In the genomic region with DNA sequence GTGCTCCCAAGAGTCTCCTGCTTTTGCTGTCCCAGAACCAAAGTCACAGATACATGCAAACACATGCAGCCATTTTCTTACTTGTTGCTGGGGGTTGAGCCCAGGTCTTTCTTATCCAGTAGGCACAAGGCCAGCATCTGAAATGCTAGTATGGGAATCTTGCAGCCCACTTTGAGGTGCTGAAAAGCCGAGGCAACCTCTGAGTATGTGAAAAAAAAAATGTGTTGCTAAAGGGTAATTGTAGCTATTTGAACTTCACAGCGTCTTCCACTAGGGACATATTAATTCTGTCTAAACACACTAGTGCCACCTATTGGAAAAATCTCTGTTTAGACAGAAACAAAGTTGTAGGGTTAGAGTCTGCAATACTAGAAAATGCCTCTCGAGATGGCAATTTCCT, we compare ENCODE assay signal across 9 mouse cellular contexts.
DNase-seq lines count a peak whose midpoint lies in the region; ATAC-seq lines count a peak whose summit lies in the region.
"Had no signal": no experiment of that assay in that cellular context is flagged by ENCODE, and none has a peak within 500 bp of the region (broad histone marks: within the 10 kb centered on the region; RNA-seq: fewer than 3 reads in every experiment).

No protein-coding gene starts in this region.

- peaks cover 31% of the 10 kb centered on the region for H3K4me1 ChIP-seq in heart, embryonic 10.5 days
- no peaks in the 10 kb centered on the region for H3K4me1 ChIP-seq in forebrain, embryonic 14.5 days (ENCODE audit: control insufficient read depth, insufficient read depth, low read length)
- H3K4me1 ChIP-seq: liver, embryonic 13.5 days had no signal

- no peaks in the 10 kb centered on the region for H3K36me3 ChIP-seq in heart, embryonic 10.5 days
- H3K36me3 ChIP-seq in forebrain, embryonic 14.5 days (ENCODE audit: control insufficient read depth, insufficient read depth, low read length), result no peaks in the 10 kb centered on the region
- H3K36me3 ChIP-seq: liver, embryonic 13.5 days had no signal

- H3K27ac ChIP-seq in heart, embryonic 10.5 days, result no peak overlapping the region
- H3K27ac ChIP-seq in forebrain, embryonic 14.5 days (ENCODE audit: low read depth, low read length), result no peak overlapping the region
- H3K27ac ChIP-seq: liver, embryonic 13.5 days had no signal

- no peak overlapping the region for H3K4me2 ChIP-seq in forebrain, embryonic 14.5 days (ENCODE audit: low read length)
- H3K4me2 ChIP-seq: liver, embryonic 13.5 days had no signal

- no peak for ATAC-seq in forebrain, embryonic 14.5 days
- peak; percentile 60 for ATAC-seq in megakaryocyte-erythroid progenitor cell, adult 5-6 weeks (replicated peaks; ENCODE audit: low FRiP score, low TSS enrichment, poor library complexity, severe bottlenecking)

- no peaks in the 10 kb centered on the region for H3K9me3 ChIP-seq in heart, embryonic 10.5 days
- no peaks in the 10 kb centered on the region for H3K9me3 ChIP-seq in forebrain, embryonic 14.5 days (replicated peaks; ENCODE audit: control insufficient read depth, low read length)
- H3K9me3 ChIP-seq: liver, embryonic 13.5 days had no signal

- WGBS in heart, embryonic 10.5 days, result 13% methylated on average over 3 of the region's 3 CpGs
- WGBS in forebrain, embryonic 14.5 days, result 3% methylated on average over 3 of the region's 3 CpGs

- no peak overlapping the region for H3K9ac ChIP-seq in forebrain, embryonic 14.5 days (ENCODE audit: low read length)
- H3K9ac ChIP-seq: liver, embryonic 13.5 days had no signal

- no peaks in the 10 kb centered on the region for H3K27me3 ChIP-seq in heart, embryonic 10.5 days (ENCODE audit: insufficient read depth, poor library complexity, severe bottlenecking)
- no peaks in the 10 kb centered on the region for H3K27me3 ChIP-seq in forebrain, embryonic 14.5 days (replicated peaks; ENCODE audit: control insufficient read depth, insufficient read depth, low read length)
- H3K27me3 ChIP-seq: liver, embryonic 13.5 days had no signal

- H3K4me3 ChIP-seq in heart, embryonic 10.5 days, result no peak overlapping the region
- no peak overlapping the region for H3K4me3 ChIP-seq in forebrain, embryonic 14.5 days (ENCODE audit: low read depth, low read length)
- H3K4me3 ChIP-seq: liver, embryonic 13.5 days had no signal

- DNase-seq in heart, adult 8-10 months (ENCODE audit: low spot score), result peak; percentile 60
- no peak for DNase-seq in heart, embryonic 10.5 days (ENCODE audit: low spot score)
- DNase-seq in thymus, postnatal 14 days, result peak; percentile 4
- no peak for DNase-seq in thymus, postnatal 36 days
- peak; percentile 93 for DNase-seq in forebrain, embryonic 14.5 days (ENCODE audit: low spot score)
- no peak for DNase-seq in gastrocnemius, adult 8-10 months (ENCODE audit: low spot score in 2 of 2)
- no peak for DNase-seq in spleen, postnatal 14 days (ENCODE audit: low spot score in 2 of 2)
- DNase-seq: liver, embryonic 13.5 days had no signal

Comparison
In these comparisons a context has a peak if more than half of its experiments do, and no peak if none do; other contexts are left out.
1. DNase-seq: peak in heart, adult 8-10 months (single experiment), thymus, postnatal 14 days (single experiment) and forebrain, embryonic 14.5 days (single experiment); none in heart, embryonic 10.5 days (single experiment), thymus, postnatal 36 days (0 of 2), gastrocnemius, adult 8-10 months (0 of 2) and spleen, postnatal 14 days (0 of 2).